Mouse (Mus musculus): Measurements from ENCODE around the gene Rsad2. TPM values are rescaled to one million over a fixed set of nuclear protein-coding genes. Genes with fewer than 3 reads are reported as not detected.

Gene Rsad2
- total and polyA plus RNA-seq, 2 experiments from 2014 or later: 1.1 to 1.7 TPM

DNA sequence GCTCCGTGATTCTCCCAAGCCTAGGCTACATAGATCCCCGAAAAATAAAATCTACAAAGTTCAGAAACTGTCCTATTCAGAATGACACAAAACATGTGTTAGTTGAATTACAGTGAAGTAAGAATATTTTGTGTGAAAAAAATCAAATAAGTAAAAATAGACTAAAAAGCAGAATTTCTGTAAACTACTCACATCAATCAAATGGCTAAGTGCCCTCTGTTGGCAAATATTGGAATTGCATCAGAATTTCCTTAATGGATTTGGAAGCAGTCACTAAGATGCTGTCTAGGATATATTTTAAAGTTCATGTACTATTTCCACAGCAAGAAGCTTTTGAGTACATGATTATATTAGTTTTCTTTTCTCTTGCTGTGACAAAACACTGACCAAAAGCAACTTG, 31.4 kb downstream of the Rsad2 start:
- H3K9me3 ChIP-seq (ENCODE audit: low read length): no peaks in the 10 kb centered on the region
- ATAC-seq: no peak
- no peak overlapping the region for H3K4me2 ChIP-seq (ENCODE audit: low read depth)
- H3K27ac ChIP-seq (ENCODE audit: low read depth, low read length): no peak overlapping the region
- H3K4me3 ChIP-seq (ENCODE audit: low read depth, low read length): no peak overlapping the region
- peak; percentile 58 for TF ChIP-seq CTCF (IDR thresholded peaks at IDR 0.05; ENCODE audit: low read depth)
- H3K27me3 ChIP-seq (ENCODE audit: insufficient read depth, low read length): no peaks in the 10 kb centered on the region
- H3K36me3 ChIP-seq (ENCODE audit: insufficient read depth): no peaks in the 10 kb centered on the region
- WGBS: 94% methylated on average over 2 of the region's 2 CpGs
- no peaks in the 10 kb centered on the region for H3K4me1 ChIP-seq (ENCODE audit: insufficient read depth)
- H3K9ac ChIP-seq: no peak overlapping the region
- DNase-seq: peak; percentile 74

DNA sequence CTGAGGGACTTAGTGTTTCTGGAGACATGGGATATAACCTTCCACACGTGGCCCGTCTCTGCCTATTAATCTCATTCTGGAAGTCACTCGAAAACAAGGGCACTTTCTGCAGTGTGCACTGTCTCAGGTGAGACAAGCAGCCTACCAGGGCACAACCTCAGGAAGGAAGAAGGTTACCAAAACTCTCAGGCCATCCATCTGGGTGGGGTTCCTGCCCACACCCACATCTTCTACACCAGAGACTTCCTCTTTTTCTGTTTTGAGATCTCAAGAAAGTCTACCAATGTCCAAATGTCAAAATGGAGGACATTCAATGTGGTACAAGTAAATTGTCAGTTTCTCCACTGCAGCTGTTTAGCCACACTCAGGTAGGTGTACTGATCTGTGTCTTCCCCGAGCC, 37.9 kb downstream of the Rsad2 start:
- Histone ChIP-seq H3K4me3 (ENCODE audit: low read depth, low read length) (no peak overlapping the region), H3K4me2 (ENCODE audit: low read depth) (no peak overlapping the region), H3K4me1 (ENCODE audit: insufficient read depth) (peaks cover 5% of the 10 kb centered on the region; the same call in 1 of the 2 replicates), H3K36me3 (ENCODE audit: insufficient read depth) (no peaks in the 10 kb centered on the region), H3K27me3 (ENCODE audit: insufficient read depth, low read length) (no peaks in the 10 kb centered on the region), H3K9me3 (ENCODE audit: low read length) (no peaks in the 10 kb centered on the region), H3K9ac (no peak overlapping the region), H3K27ac (ENCODE audit: low read depth, low read length) (no peak overlapping the region)
- DNase-seq: no peak
- WGBS: 92% methylated on average over 4 of the region's 4 CpGs
- TF ChIP-seq CTCF (IDR thresholded peaks at IDR 0.05; ENCODE audit: low read depth): no peak
- ATAC-seq: no peak

DNA sequence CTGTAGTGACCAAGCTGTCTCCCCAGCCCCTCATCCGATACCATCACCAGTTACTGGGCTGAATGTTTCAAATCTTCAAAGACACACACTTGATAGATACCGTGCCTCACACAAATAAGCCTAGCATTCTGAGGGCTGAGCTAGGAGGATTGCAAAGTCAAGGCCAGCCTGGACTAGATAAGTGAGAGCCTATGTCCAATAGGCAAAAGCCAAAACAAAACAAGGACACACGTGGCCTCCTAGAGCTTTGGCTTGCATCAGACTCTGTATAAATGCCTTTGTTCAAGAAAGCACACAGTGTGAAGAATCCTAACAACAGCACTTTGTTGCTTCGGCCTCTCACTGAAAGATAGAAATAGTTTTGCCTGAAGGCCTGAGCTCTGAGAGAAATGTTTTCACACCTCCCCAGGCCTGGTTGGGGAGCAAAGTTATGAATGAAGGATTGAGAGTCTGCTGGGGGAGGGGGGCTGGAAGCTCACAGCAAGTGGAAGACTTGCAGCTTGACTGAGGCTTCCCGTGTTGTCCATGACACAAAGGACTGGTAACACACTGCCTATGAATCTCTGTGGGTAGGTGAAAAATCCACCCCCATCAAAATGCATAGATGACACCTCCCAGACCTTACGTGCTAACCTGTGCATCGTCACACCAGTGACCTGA, 39.5 kb downstream of the Rsad2 start:
- H3K27me3 ChIP-seq (ENCODE audit: insufficient read depth, low read length): no peaks in the 10 kb centered on the region
- no peaks in the 10 kb centered on the region for H3K36me3 ChIP-seq (ENCODE audit: insufficient read depth)
- H3K9ac ChIP-seq: no peak overlapping the region
- H3K4me2 ChIP-seq (ENCODE audit: low read depth): no peak overlapping the region
- DNase-seq: no peak
- no peak for TF ChIP-seq CTCF (IDR thresholded peaks at IDR 0.05; ENCODE audit: low read depth)
- H3K4me3 ChIP-seq (ENCODE audit: low read depth, low read length): no peak overlapping the region
- H3K9me3 ChIP-seq (ENCODE audit: low read length): no peaks in the 10 kb centered on the region
- no peak overlapping the region for H3K27ac ChIP-seq (ENCODE audit: low read depth, low read length)
- ATAC-seq: no peak
- H3K4me1 ChIP-seq (ENCODE audit: insufficient read depth): peaks cover 19% of the 10 kb centered on the region
- WGBS: 68% methylated on average over 7 of the region's 7 CpGs

DNA sequence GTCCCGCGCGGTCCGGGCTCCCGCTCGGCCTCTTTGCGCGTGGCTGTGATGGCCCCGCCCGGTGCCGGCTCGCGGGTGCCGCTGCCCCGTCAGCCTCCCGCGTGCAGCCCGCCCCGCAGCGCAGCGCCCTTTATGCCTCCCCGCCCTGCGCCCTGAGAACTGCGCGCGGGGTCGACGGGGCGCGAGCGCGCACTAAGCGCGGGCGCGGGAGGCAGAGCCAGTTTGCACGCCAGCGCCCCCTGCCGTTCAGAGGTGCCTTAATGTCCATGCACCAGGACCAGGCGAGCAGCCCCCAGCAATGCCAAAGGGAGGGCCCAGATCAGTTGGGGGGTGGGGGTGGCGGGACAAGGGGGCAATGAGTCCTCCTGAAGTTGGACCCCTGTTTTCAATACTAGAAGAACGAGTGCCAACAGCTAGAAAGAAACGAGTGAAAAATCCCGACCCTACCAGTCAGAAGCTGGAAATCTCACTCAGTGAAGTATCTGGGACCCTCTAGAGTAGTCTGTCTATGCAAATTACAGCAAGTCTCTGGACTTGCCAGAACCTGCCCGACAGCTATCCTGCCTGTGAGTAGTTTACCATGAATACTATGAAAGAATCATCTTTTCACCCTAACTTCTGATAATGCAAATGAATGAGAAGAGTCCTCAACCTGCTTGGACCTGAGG, 41.0 kb downstream of the Rsad2 start, which contains the start of gene Rnf144a:
Gene Rnf144a, minus strand, starts transcription at position 151 of the 668 bp plus-strand sequence.
- under 1% methylated on average over 44 of the region's 45 CpGs for whole genome bisulfite sequencing
- H3K4me2 ChIP-seq (ENCODE audit: low read depth): peak within 1 kb of the TSS; percentile 57
- peak; percentile 92 for TF ChIP-seq CTCF (IDR thresholded peaks at IDR 0.05; ENCODE audit: low read depth)
- H3K27me3 ChIP-seq (ENCODE audit: insufficient read depth, low read length): no peaks in the 10 kb centered on the region
- peaks cover 22% of the 10 kb centered on the region for H3K4me1 ChIP-seq (ENCODE audit: insufficient read depth)
- no peaks in the 10 kb centered on the region for H3K9me3 ChIP-seq (ENCODE audit: low read length)
- peak within 1 kb of the TSS; percentile 87 for H3K4me3 ChIP-seq (ENCODE audit: low read depth, low read length)
- peak; percentile 92 for ATAC-seq
- H3K36me3 ChIP-seq (ENCODE audit: insufficient read depth): no peaks in the 10 kb centered on the region
- peak within 1 kb of the TSS; percentile 83 for H3K27ac ChIP-seq (ENCODE audit: low read depth, low read length)
- peak; percentile 95 for DNase-seq
- H3K9ac ChIP-seq: peak within 1 kb of the TSS; percentile 98

DNA sequence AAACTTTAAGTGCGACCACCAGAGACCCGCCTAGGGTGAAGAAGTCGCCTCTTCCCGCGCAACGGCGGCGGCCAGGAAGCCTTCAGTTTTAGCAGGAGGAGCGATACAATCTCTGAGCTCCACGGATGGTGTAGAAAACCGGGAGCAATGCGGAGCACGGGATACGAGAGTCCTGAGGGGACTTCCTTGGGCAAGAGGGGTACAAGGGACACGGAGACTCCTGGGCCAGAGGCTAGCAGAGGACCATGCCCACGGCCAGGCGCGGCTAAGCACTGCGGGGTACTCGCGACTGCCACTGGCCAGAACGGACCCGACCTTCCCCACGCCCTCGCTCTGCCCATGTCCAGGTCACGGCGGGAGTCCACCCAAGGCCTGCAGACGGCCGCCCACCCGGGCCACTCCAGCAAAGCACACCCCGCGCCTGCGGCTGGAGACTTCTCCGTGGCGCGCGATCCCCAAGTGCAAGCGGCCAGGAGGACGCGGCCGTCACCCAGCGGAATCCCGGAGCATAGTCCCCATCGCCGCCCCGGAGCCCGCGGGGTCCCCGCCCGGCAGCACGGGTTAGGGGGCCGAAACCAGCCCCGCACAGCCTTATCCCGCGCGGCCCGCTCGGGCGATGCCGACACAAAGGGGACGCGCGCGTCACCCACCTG, 41.7 kb downstream of the Rsad2 start:
- DNase-seq: no peak
- Histone ChIP-seq H3K4me2 (ENCODE audit: low read depth) (peak overlapping the region; percentile 57), H3K4me1 (ENCODE audit: insufficient read depth) (peaks cover 22% of the 10 kb centered on the region), H3K9me3 (ENCODE audit: low read length) (no peaks in the 10 kb centered on the region), H3K36me3 (ENCODE audit: insufficient read depth) (no peaks in the 10 kb centered on the region), H3K27ac (ENCODE audit: low read depth, low read length) (peak overlapping the region; percentile 83), H3K4me3 (ENCODE audit: low read depth, low read length) (peak overlapping the region; percentile 87), H3K9ac (peak overlapping the region; percentile 98), H3K27me3 (ENCODE audit: insufficient read depth, low read length) (no peaks in the 10 kb centered on the region)
- peak; percentile 36 for ATAC-seq
- WGBS: under 1% methylated on average over 63 of the region's 64 CpGs
- TF ChIP-seq CTCF (IDR thresholded peaks at IDR 0.05; ENCODE audit: low read depth): no peak

DNA sequence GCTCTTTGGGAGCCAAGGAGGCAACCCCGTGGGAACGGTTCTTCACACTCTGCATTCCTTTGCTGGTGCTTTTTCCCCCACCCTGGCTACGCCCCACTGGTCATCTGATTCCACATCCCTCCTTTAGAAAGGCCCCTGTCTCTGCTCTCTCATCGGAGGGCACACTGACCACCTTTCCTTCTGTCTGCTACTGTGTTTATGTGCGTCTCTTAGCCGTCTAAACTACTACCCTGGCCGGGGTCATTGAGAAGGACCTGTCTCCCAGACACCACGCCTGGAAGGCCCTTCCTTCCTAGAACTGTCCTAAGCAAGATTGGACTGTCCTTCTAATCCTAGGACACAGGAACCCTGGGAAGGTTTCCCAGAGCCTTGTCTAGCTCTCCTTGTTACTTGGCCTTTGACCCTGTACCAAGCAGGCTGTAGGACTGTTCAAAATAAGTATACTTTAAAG, 42.3 kb downstream of the Rsad2 start:
- Histone ChIP-seq H3K36me3 (ENCODE audit: insufficient read depth) (no peaks in the 10 kb centered on the region), H3K4me1 (ENCODE audit: insufficient read depth) (peaks cover 22% of the 10 kb centered on the region), H3K9me3 (ENCODE audit: low read length) (no peaks in the 10 kb centered on the region), H3K27me3 (ENCODE audit: insufficient read depth, low read length) (no peaks in the 10 kb centered on the region), H3K9ac (peak overlapping the region; percentile 98), H3K4me2 (ENCODE audit: low read depth) (peak overlapping the region; percentile 57), H3K4me3 (ENCODE audit: low read depth, low read length) (peak overlapping the region; percentile 87), H3K27ac (ENCODE audit: low read depth, low read length) (no peak overlapping the region)
- no peak for TF ChIP-seq CTCF (IDR thresholded peaks at IDR 0.05; ENCODE audit: low read depth)
- DNase-seq: no peak
- WGBS: 6% methylated on average over 8 of the region's 8 CpGs
- no peak for ATAC-seq

All from forebrain, postnatal 0 days (tissue).